Mouse (Mus musculus) stomach, postnatal 0 days (tissue): ENCODE measurements at regions not wholly inside any gene's neighbourhood (a gene's known extent, or its start where the extent isn't known, plus 50 kb on each side); places are given as distances from the start of the nearest gene placed in this dataset.

ENCODE experiments used
- ATAC-seq: fragments of 200-750 bp; cut with Nextera tagmentation; 2 replicates; pipeline ENCODE4 v1.8.0; 2017; ENCODE audit not compliant: low FRiP score, low TSS enrichment
- DNase-seq: peaks from one replicate; pipeline ENCODE4 v3.0.0-alpha.2; 2016; ENCODE audit warnings: low spot score
- H3K27ac ChIP-seq: fragments of 300-500 bp; sonication (generic); replicated peaks from 2 replicates; pipeline ENCODE4 v1.5.1; 2014; ENCODE audit warnings: mild to moderate bottlenecking, control low read depth
- H3K27me3 ChIP-seq: fragments of 300-500 bp; sonication (generic); 2 replicates; pipeline ENCODE4 v1.6.1; 2014; ENCODE audit warnings: low read length; ENCODE audit not compliant: control insufficient read depth, insufficient read depth
- H3K36me3 ChIP-seq: fragments of 300-500 bp; sonication (generic); 2 replicates; pipeline ENCODE4 v1.6.1; 2014; ENCODE audit warnings: low read length, mixed read lengths; ENCODE audit not compliant: control insufficient read depth, insufficient read depth
- H3K4me1 ChIP-seq: fragments of 300-500 bp; sonication (generic); replicated peaks from 2 replicates; pipeline ENCODE4 v1.6.1; 2014; ENCODE audit warnings: antibody characterized with exemption; ENCODE audit not compliant: control insufficient read depth, insufficient read depth
- H3K4me2 ChIP-seq: fragments of 300-500 bp; sonication (generic); replicated peaks from 2 replicates; pipeline ENCODE4 v1.6.1; 2014; ENCODE audit warnings: low read depth, mild to moderate bottlenecking, control low read depth, moderate library complexity
- H3K4me3 ChIP-seq: fragments of 300-500 bp; sonication (generic); 2 replicates; pipeline ENCODE4 v1.5.1; 2014; ENCODE audit warnings: low read depth, low read length, control low read depth
- H3K9ac ChIP-seq: fragments of 300-500 bp; sonication (generic); 2 replicates; pipeline ENCODE4 v1.6.1; 2014; ENCODE audit warnings: mild to moderate bottlenecking, low read length, control low read depth, mixed read lengths
- H3K9me3 ChIP-seq: fragments of 300-500 bp; sonication (generic); 2 replicates; pipeline ENCODE4 v1.6.1; 2016; ENCODE audit warnings: low read length; ENCODE audit not compliant: control insufficient read depth
- CTCF ChIP-seq: IDR thresholded peaks from 2 replicates; pipeline ENCODE4 v1.5.1; 2016; ENCODE audit warnings: antibody characterized with exemption, low read depth, mild to moderate bottlenecking, moderate library complexity
- EP300 ChIP-seq: optimal IDR thresholded peaks from 2 replicates; pipeline ENCODE3; 2016; ENCODE audit warnings: antibody characterized with exemption
- WGBS: fragments of 180-500 bp; shearing (Covaris S2); extraction: QIAGEN DNeasy Blood & Tissue Kit; methylation state at CpG from one replicate; pipeline ENCODE4 v1.1.7; 2014; 5-methylcytosine and 5-hydroxymethylcytosine counted together

DNA sequence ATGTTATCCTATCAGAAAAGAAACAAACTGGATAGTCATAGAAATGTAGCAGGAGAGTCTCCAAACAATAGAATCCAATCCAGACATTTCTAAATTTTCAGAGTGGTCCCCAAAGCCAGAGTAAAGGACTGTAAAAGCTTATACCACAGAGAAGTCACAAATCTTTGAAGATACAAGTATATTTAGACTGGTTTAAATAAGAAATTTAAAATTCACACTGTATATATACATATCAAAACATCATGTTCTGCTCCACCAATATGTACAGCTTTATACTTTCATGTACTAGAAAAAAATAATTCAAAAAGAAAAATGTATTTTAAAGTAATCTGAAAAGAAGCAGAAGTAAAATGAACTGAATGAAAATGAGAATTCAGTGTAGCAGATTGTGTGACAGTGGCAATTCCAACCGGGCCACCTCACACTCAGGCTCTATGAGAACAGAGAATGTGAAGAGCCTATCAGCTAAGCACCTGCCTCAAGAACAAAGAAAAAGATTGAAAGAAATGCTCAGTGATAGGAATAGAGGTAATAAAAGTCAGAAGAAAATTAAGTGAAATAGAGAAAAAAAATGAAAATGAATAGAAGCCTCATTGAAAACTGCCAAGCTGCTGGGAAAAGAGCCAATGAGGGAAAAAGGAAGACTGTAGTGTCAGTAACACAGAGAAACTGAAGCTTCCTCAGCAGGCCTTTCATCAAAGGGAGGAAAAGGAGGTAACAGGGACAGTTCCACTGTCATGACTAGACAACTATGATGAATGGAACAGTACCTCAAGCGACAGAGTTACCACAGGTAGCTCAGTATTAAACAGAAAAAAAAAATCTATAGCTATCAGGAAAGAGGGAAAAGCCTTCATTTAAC is 209.5 kb downstream of the Cst10 start:
- DNase-seq (no peak), ATAC-seq (no peak)
- Histone ChIP-seq H3K4me1 (no peaks in the 10 kb centered on the region), H3K4me2 (no peak overlapping the region), H3K36me3 (no peaks in the 10 kb centered on the region), H3K27me3 (no peaks in the 10 kb centered on the region), H3K27ac (no peak overlapping the region), H3K9me3 (no peaks in the 10 kb centered on the region), H3K9ac (no peak overlapping the region), H3K4me3 (no peak overlapping the region)
- TF ChIP-seq CTCF (no peak), EP300 (no peak)
- 83% methylated on average over 2 of the region's 2 CpGs for WGBS

DNA sequence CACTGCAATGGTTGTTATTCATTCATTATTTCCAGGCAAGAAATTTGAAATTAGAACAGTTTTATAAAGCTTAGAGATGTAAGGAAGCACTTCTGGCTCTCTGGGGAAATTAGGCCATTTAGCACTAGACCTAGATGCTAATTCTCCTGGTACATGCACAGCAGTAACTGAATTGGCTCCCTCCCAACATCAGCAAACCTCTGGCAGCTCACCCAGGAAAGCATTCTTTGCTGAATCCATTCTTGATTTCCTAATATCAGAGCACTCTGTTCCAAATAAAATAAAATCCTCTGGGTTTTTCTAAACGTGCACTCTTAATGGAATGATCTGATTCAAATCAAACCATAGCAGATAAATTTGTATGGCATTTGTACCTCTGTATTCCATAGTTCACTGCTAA is 203.4 kb upstream of the Syndig1 start:
- Histone ChIP-seq H3K27me3 (no peaks in the 10 kb centered on the region), H3K36me3 (no peaks in the 10 kb centered on the region), H3K27ac (no peak overlapping the region), H3K9me3 (no peaks in the 10 kb centered on the region), H3K4me3 (no peak overlapping the region), H3K4me1 (no peaks in the 10 kb centered on the region), H3K9ac (no peak overlapping the region), H3K4me2 (no peak overlapping the region)
- no peak for TF ChIP-seq CTCF
- TF ChIP-seq EP300 = no peak
- 33% methylated on average over 1 of the region's 1 CpGs for WGBS
- ATAC-seq = no peak
- no peak for DNase-seq

DNA sequence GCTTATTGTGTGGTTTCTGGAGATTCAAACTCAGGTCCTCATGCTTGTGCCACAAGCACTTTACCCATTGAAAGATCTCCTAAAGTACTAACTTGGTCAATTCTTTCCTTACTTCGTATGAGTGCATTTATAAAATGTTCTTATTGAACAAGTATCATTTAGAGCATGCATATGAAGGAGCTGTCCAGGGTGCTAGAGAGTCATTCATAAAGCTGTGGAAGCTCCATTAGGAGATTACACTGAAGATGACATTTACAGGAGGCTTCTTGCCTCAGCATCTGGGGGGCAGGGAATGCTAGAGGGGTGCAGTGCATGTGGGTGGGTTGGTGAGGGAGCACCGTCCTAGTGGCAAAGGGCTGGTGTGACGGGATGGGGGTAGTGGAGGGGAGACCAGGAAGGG is 187.8 kb upstream of the Syndig1 start:
- H3K9ac ChIP-seq = no peak overlapping the region
- H3K4me2 ChIP-seq = no peak overlapping the region
- no peak overlapping the region for H3K4me3 ChIP-seq
- no peaks in the 10 kb centered on the region for H3K36me3 ChIP-seq
- no peaks in the 10 kb centered on the region for H3K4me1 ChIP-seq
- WGBS = 81% methylated on average over 3 of the region's 3 CpGs
- H3K27ac ChIP-seq = no peak overlapping the region
- ATAC-seq = no peak
- DNase-seq = no peak
- no peak for TF ChIP-seq EP300
- TF ChIP-seq CTCF = no peak
- no peaks in the 10 kb centered on the region for H3K9me3 ChIP-seq
- H3K27me3 ChIP-seq = no peaks in the 10 kb centered on the region

DNA sequence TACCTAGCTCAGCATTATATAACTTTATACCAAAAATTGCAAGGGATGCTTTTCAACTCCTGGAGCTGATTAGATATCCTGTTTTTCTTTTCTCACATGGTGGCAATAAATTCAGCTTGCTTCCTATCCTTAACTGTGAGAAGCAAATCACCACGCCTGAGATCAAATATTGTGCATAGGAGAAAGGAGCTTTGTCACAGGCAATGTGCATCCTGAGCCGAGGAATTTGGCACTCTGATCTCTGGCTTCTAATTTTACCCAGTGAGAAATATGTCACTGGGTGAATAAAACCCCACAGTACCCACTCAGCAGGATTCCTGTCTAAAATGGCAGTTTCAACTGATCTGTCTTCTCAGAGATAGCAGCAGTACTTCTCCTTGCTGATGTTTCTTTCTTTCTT is 177.2 kb upstream of the Syndig1 start:
- Histone ChIP-seq H3K4me3 (no peak overlapping the region), H3K9me3 (no peaks in the 10 kb centered on the region), H3K27me3 (no peaks in the 10 kb centered on the region), H3K27ac (no peak overlapping the region), H3K9ac (no peak overlapping the region), H3K4me2 (no peak overlapping the region), H3K4me1 (no peaks in the 10 kb centered on the region), H3K36me3 (no peaks in the 10 kb centered on the region)
- DNase-seq (no peak), ATAC-seq (no peak)
- WGBS = 56% methylated on average over 2 of the region's 2 CpGs
- TF ChIP-seq CTCF (no peak), EP300 (no peak)

DNA sequence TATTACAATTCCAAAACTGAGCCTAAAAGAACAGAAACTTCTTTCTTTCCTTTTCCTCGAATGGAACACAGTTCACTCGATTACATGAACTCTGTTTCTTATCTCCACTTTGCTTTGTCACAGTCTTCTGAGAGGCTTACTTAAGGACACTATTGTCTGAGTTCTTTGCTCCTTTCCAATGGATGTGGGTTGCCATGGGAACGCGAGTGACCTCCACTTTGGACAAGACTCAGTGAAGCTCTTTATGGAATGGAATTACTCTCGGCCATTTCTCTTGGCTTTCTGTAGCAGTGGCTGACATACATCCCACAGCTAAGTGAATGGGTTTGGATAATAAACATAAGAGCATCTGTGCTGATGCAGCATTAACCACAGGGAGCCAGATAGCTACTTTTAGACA is 167.9 kb upstream of the Syndig1 start:
- WGBS = 72% methylated on average over 5 of the region's 5 CpGs
- H3K9ac ChIP-seq = no peak overlapping the region

DNA sequence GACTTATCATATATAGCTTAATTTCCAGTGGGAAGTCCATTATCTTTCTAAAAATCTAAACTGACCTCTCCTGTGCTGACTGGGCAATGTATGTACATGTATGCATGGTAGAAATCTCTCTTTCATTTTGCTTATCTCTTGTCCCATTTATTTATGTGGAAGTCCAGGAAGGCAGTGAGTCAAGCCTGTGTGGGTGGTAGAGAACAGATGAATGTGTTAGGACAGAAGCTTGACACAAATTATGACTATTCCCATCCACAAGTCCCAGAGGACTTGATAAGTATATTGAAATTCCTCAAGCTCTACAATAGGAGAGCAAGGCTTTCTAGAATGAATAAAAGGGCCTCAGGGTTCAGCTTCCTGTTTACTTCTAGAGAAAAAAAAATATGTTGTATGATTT is 164.6 kb upstream of the Syndig1 start:
- no peak for ATAC-seq

More for the DNA sequence above, 167.9 kb upstream of the Syndig1 start:
- DNase-seq (no peak), ATAC-seq (no peak)
- Histone ChIP-seq H3K27me3 (no peaks in the 10 kb centered on the region), H3K4me2 (no peak overlapping the region), H3K4me3 (no peak overlapping the region), H3K27ac (no peak overlapping the region), H3K36me3 (no peaks in the 10 kb centered on the region), H3K9me3 (no peaks in the 10 kb centered on the region), H3K4me1 (no peaks in the 10 kb centered on the region)
- TF ChIP-seq CTCF = no peak
- TF ChIP-seq EP300 = no peak

More for the DNA sequence above, 164.6 kb upstream of the Syndig1 start:
- H3K4me3 ChIP-seq = no peak overlapping the region
- no peak for TF ChIP-seq CTCF
- no peak for TF ChIP-seq EP300
- no peaks in the 10 kb centered on the region for H3K36me3 ChIP-seq
- no peaks in the 10 kb centered on the region for H3K27me3 ChIP-seq
- no peak overlapping the region for H3K27ac ChIP-seq
- no peak overlapping the region for H3K4me2 ChIP-seq
- H3K4me1 ChIP-seq = no peaks in the 10 kb centered on the region
- H3K9me3 ChIP-seq = no peaks in the 10 kb centered on the region
- no peak for DNase-seq
- H3K9ac ChIP-seq = no peak overlapping the region
